Mouse (Mus musculus) Patski (cell line): ENCODE measurements at regions not wholly inside any gene's neighbourhood (a gene's known extent, or its start where the extent isn't known, plus 50 kb on each side); places are given as distances from the start of the nearest gene placed in this dataset.

Experiments used
- ATAC-seq: fragments of 100-300 bp; one replicate; pipeline ENCODE4 v1.8.0; 2021
- CTCF ChIA-PET: fragments of 350-600 bp; sonication (Branson Sonifier 250); formaldehyde crosslinking; loops from one replicate; lab custom pipeline; 2022; ENCODE audit warnings: inconsistent platforms; lab: Charles Lee
- POLR2A ChIA-PET: fragments of 350-600 bp; sonication (Branson Sonifier 250); formaldehyde crosslinking; loops from one replicate; lab custom pipeline; 2022; ENCODE audit warnings: antibody characterized with exemption, inconsistent platforms; lab: Charles Lee
- DNase-seq: peaks from one replicate; pipeline ENCODE4 v3.0.0-alpha.2; 2011; ENCODE audit warnings: low read depth, low spot score
- H3K27me3 ChIP-seq: fragments of 371-371 bp; one replicate; pipeline ENCODE4 v1.5.1; 2021
- CTCF ChIP-seq: fragments of 100-300 bp; IDR thresholded peaks from one replicate; pipeline ENCODE4 v1.5.1; 2021
- in situ Hi-C: fragments of 300-500 bp; cut with MboI; formaldehyde crosslinking; loops from 3 replicates; pipeline ENCODE4 v1.11.1; 2018; ENCODE audit warnings: low pct_unique_long_range_greater_than_20kb, mixed read lengths

DNA sequence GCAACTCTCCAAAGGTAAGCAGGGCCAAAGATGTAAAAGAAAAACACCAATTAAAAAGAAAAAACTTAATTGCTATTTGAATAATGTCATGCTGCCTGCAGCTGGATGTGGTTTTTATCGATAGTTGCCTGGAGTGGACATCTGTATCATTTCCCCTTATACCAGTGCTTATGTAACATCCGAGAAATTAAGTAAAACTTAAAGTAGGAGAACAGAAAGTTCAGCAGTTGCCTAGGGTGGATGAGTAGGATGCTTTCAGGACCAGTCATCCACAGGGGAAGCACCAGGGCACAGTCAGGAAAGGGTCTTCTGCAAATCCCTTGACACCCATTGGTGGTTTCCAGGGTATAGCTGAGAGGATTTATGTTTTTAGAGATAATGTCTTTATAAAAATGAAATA, 248.9 kb upstream of the Prdm1 start:
- ATAC-seq (no peak), DNase-seq (no peak)
- ChIA-PET CTCF (no interaction called here), POLR2A (no interaction called here)
- peaks cover 10% of the 10 kb centered on the region for H3K27me3 ChIP-seq
- TF ChIP-seq CTCF = no peak
- in situ Hi-C loops = no loop called here

DNA sequence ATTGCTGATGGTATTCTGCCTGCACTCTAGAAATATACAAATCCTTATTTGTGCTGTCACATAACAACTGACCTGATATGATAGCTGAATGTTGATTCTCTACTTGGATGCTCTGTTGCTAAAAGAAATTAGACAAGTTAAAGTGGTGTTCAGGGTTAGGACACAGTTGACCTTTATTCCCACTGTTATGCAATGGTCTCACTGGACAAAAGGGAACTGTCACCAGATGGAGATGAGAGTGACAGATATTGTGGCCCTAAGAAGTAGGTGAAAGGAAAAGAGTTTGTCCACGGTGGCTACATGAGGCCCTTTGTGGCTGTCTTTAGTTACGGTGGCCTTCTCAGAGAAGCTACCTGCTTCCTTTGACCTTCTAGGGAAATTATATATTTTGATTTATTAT, 247.9 kb upstream of the Prdm1 start:
- H3K27me3 ChIP-seq = peaks cover 10% of the 10 kb centered on the region
- no peak for ATAC-seq
- in situ Hi-C loops = no loop called here
- POLR2A ChIA-PET = no interaction called here
- no peak for TF ChIP-seq CTCF
- CTCF ChIA-PET = no interaction called here
- no peak for DNase-seq

DNA sequence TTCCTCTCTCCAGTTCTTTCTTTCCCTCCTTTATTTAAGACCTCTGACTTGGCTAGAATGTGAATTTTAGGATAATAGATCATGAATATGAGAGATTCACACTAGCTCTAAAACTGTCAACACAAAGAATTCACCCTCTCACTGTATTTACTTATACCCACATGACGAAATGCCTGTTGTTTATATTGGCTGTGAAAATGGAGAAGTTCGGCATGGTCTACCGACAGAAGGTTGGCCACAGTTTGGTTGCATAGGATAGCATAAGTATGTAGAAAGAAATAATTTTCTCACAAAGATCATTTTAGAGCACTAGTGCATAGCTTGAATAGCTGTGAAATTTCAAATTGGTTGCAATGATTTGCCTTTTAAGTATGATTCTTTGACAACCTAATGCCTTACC, 237.2 kb upstream of the Prdm1 start:
- ATAC-seq (no peak), DNase-seq (no peak)
- in situ Hi-C loops = loop anchor here (25.0 kb wide), 2 partner anchors 303 to 428 kb away; no protein-coding TSS in a partner anchor
- no peak for TF ChIP-seq CTCF
- peaks cover 33% of the 10 kb centered on the region for H3K27me3 ChIP-seq
- ChIA-PET CTCF (no interaction called here), POLR2A (no interaction called here)

DNA sequence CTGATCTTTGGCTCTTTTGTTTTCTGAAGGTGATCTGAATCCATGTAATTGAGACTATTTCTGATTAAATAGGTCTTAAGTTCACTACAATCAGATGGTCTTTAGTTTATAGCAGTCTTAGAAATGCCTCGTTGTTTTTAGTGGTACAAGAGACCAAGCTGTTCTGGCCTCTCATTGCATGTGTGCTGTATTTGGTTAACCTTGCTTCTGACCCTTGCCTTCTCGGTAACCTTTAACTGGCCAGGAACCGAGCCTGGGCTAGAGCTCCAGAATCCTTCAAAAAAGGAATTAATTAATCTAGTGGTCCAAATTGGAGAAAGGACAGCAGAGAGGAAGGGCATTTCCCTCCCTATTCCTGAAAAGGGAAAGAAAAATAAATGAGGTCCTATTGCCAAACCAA, 234.8 kb upstream of the Prdm1 start:
- ATAC-seq (no peak), DNase-seq (no peak)
- peaks cover 29% of the 10 kb centered on the region for H3K27me3 ChIP-seq
- CTCF ChIA-PET = interaction anchor here (1.4 kb wide), 1 partner anchor 18 kb away, joined by 3 read pairs; no protein-coding TSS in a partner anchor
- POLR2A ChIA-PET = no interaction called here
- in situ Hi-C loops = loop anchor here (25.0 kb wide), 2 partner anchors 301 to 426 kb away; no protein-coding TSS in a partner anchor
- TF ChIP-seq CTCF = no peak

DNA sequence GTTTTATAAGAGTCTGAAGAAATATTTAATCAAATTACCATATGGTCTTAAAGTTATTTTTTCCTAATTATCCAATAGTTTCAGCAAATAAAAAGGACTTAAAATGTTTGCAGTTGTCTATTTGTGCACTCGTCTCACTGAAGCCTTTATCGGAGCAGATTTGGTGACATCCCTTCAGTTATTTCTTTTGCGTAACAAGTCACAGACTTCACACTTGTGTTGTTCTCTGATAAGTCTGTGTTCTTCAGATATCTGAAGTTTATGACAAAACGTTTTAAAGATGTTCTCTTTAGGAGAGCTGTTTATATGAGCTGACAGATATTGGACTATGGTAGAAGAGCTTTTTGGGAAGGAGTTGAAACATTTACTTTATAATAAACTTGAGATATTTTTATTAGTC, 233.8 kb upstream of the Prdm1 start:
- no peak for ATAC-seq
- CTCF ChIA-PET = no interaction called here
- no peak for DNase-seq
- peaks cover 29% of the 10 kb centered on the region for H3K27me3 ChIP-seq
- no peak for TF ChIP-seq CTCF
- POLR2A ChIA-PET = no interaction called here
- in situ Hi-C loops = loop anchor here (25.0 kb wide), 2 partner anchors 300 to 425 kb away; no protein-coding TSS in a partner anchor

DNA sequence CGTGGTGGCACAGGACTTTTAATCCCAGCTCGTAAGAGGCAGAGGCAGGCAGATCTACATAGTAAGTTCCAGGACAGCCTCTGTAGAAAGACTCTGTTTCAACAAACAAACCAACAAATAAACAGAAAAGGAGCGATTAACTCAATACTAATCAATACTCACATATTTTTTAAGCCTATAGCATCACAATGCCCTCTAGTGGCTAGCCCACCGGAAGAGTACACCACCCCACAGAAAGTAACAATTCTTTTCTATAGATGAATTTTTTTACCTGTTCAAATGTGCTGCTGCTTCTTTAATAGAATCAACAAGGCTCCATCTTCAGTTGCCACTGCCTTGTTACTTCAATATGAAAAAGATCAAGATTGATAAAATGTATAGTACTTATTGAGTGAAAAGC, 233.0 kb upstream of the Prdm1 start:
- CTCF ChIA-PET = no interaction called here
- in situ Hi-C loops = loop anchor here (25.0 kb wide), 2 partner anchors 299 to 424 kb away; no protein-coding TSS in a partner anchor
- peaks cover 29% of the 10 kb centered on the region for H3K27me3 ChIP-seq
- TF ChIP-seq CTCF = peak; percentile 48
- ATAC-seq (no peak), DNase-seq (no peak)
- POLR2A ChIA-PET = no interaction called here

DNA sequence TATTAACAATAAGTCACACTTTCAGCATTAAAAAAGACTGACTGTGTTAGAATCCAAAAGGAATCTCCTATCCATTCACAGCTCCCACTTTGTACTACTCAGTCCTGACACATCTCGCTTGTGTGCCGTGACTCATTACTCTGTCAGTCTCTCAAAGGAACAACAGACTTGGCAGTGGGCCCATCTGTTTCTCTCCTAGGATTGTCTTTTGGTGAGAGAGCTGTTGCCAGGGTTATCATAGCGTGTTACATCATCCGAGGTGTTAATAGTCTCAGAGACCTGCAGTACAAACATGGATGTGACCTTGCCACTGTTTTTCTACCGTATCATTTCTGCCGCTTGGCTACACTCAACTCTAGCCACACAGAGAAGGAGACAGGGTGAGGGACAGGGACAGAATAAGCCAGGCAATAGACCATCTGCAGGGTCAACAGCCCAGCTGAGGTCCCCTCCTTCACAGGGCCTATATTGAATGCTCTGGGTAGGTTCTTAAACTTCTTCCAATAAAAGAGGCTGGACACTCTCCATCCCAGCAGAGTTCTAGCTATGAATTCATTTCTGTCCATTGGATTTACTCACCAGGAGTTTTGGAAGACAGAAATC, 227.2 kb upstream of the Prdm1 start:
- DNase-seq = peak; percentile 88
- no peak for TF ChIP-seq CTCF
- CTCF ChIA-PET = no interaction called here
- no peaks in the 10 kb centered on the region for H3K27me3 ChIP-seq
- ATAC-seq = peak; percentile 92
- in situ Hi-C loops = loop anchor here (25.0 kb wide), 2 partner anchors 293 to 418 kb away; no protein-coding TSS in a partner anchor
- POLR2A ChIA-PET = no interaction called here

DNA sequence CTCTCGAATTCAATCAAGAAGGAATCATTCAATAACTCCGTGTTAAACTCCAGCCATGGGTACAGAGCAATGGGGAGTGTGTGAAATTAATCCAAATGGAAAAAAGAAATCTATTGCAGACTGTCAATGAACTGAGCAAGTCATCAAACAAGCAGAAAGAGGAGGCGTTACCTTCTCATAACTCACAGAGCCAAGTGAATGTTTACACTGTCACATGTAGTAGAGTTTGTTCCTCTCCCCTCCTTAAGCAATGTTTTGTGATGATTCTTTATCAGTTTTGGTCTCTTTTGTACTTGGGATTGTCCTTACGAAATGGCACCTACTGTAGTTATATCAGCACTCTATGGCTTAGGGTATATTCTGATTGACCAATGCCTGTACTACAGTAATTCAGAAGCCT, 226.6 kb upstream of the Prdm1 start:
- TF ChIP-seq CTCF = no peak
- no peak for ATAC-seq
- CTCF ChIA-PET = no interaction called here
- in situ Hi-C loops = loop anchor here (25.0 kb wide), 2 partner anchors 293 to 418 kb away; no protein-coding TSS in a partner anchor
- POLR2A ChIA-PET = no interaction called here
- H3K27me3 ChIP-seq = no peaks in the 10 kb centered on the region
- no peak for DNase-seq

DNA sequence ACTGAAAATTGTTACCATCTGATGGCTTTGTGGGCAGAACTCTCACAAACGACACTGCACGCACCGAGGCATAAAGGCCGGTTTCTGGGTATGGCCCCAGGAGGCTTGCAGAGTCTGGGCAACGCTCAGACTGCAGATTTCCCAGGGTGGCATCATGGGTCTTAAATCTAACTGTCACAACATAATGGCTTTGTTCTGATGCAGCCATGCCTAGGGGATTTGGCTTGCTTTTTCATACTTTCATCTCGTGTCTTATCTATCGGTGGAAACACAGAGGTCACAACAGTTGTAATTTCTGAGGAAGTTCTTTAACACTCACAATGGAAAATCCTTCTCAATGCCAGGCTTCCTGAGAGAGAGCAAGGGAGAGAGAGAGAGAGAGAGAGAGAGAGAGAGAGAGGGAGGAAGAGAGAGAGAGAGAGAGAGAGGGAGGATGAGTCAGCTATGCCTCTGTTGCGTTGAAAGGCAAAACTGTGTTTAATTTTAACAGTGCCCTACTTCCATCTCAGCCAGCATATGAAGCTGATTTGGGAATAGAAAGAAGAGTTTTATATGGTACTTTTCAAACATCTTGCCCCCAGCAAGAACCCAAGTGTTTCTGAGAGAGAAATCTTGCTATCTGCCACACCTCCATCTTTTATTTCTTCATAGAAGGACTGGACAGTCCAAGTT, 224.6 kb upstream of the Prdm1 start:
- in situ Hi-C loops = loop anchor here (25.0 kb wide), 2 partner anchors 291 to 416 kb away; no protein-coding TSS in a partner anchor
- DNase-seq (no peak), ATAC-seq (no peak)
- TF ChIP-seq CTCF = no peak
- CTCF ChIA-PET = no interaction called here
- POLR2A ChIA-PET = no interaction called here
- H3K27me3 ChIP-seq = no peaks in the 10 kb centered on the region

DNA sequence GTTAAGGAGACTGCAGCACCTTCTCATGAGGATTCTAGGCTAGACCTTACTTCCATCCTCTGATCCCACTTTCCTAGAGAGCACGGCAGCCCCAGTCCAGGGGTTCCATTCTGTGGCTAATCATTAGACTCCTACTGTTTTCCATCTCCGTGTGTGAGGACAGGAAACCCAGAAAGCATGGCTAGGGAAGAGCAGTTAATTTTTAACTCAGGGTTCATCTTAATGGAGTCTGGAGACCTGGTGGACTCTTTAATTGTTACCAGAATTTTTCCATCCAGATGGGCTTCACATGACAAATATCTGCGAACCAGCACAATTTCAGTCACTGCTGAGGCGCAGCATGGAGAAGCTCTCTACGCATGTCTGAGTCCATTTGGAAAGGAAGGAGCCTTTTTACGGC, 222.8 kb upstream of the Prdm1 start:
- DNase-seq = no peak
- no peak for ATAC-seq
- no peak for TF ChIP-seq CTCF
- in situ Hi-C loops = loop anchor here (25.0 kb wide), 2 partner anchors 289 to 414 kb away; no protein-coding TSS in a partner anchor
- ChIA-PET POLR2A (no interaction called here), CTCF (no interaction called here)
- no peaks in the 10 kb centered on the region for H3K27me3 ChIP-seq

DNA sequence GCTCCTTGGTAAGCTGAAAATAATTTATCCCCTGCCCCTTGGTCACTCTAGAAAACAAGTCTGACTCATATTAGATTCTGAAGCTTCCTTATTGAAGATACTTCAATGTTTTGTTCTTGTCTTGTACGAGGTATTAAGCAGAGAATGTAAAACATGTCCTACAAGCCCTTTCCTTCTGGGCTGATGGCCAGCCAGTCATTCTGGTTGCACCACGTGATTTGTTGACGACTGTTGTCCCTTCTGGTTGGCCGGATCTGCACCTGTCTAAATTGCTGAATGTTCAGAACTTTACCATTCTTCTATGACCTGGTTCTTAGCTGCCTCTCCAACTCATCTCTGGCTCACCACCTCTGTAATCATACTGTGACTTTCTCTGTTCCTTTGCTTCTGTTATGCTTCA, 220.9 kb upstream of the Prdm1 start:
- DNase-seq (no peak), ATAC-seq (peak; percentile 26)
- in situ Hi-C loops = no loop called here
- H3K27me3 ChIP-seq = peaks cover 4% of the 10 kb centered on the region
- no peak for TF ChIP-seq CTCF
- ChIA-PET POLR2A (interaction anchor here (0.8 kb wide), 1 partner anchor 13 kb away, joined by 4 read pairs; no protein-coding TSS in a partner anchor), CTCF (interaction anchor here (1.0 kb wide), 1 partner anchor 13 kb away, joined by 3 read pairs; no protein-coding TSS in a partner anchor)
